Mouse (Mus musculus) intestine, embryonic 16.5 days (tissue): ENCODE measurements around the gene B4galnt3. TPM values are rescaled to one million over a fixed set of nuclear protein-coding genes. Genes with fewer than 3 reads are reported as not detected.
"Not testable (repeated sequence)": the region's sequence is repeated elsewhere in the genome, so short reads cannot be mapped to it uniquely, and the experiment has no call there.

ENCODE experiments used
- ATAC-seq: fragments of 200-750 bp; cut with Nextera tagmentation; 2 replicates; pipeline ENCODE4 v1.8.0; 2017; ENCODE audit warnings: moderate TSS enrichment, moderate library complexity
- H3K27ac ChIP-seq: fragments of 300-500 bp; sonication (generic); 2 replicates; pipeline ENCODE4 v1.5.1; 2014; ENCODE audit warnings: mild to moderate bottlenecking, low read length
- H3K27me3 ChIP-seq: fragments of 300-500 bp; sonication (generic); replicated peaks from 2 replicates; pipeline ENCODE4 v1.6.1; 2014; ENCODE audit warnings: low read length, control low read depth, mixed read lengths; ENCODE audit not compliant: control insufficient read depth, insufficient read depth
- H3K36me3 ChIP-seq: fragments of 300-500 bp; sonication (generic); 2 replicates; pipeline ENCODE4 v1.6.1; 2014; ENCODE audit warnings: low read length, control low read depth; ENCODE audit not compliant: control insufficient read depth, insufficient read depth
- H3K4me1 ChIP-seq: fragments of 300-500 bp; sonication (generic); 2 replicates; pipeline ENCODE4 v1.6.1; 2014; ENCODE audit warnings: low read length, control low read depth, mixed read lengths; ENCODE audit not compliant: control insufficient read depth, insufficient read depth
- H3K4me2 ChIP-seq: fragments of 300-500 bp; sonication (generic); 2 replicates; pipeline ENCODE4 v1.6.1; 2014; ENCODE audit warnings: low read depth, low read length, control low read depth
- H3K4me3 ChIP-seq: fragments of 300-500 bp; sonication (generic); 2 replicates; pipeline ENCODE4 v1.5.1; 2014; ENCODE audit warnings: mild to moderate bottlenecking, low read length
- H3K9ac ChIP-seq: fragments of 300-500 bp; sonication (generic); 2 replicates; pipeline ENCODE4 v1.6.1; 2014; ENCODE audit warnings: low read depth, low read length
- H3K9me3 ChIP-seq: fragments of 300-500 bp; sonication (generic); 2 replicates; pipeline ENCODE4 v1.6.1; 2016; ENCODE audit warnings: low read length, control low read depth; ENCODE audit not compliant: control insufficient read depth
- WGBS: fragments of 180-500 bp; shearing (Covaris S2); extraction: QIAGEN DNeasy Blood & Tissue Kit; methylation state at CpG from one replicate; pipeline ENCODE4 v1.1.7; 2014; 5-methylcytosine and 5-hydroxymethylcytosine counted together
- polyA plus RNA-seq: library from polyadenylated mRNA; unstranded; fragments of >200 nt; fragmentation: Nextera tagmentation; extraction: Ambion mirVana; gene quantifications from 2 replicates; pipeline ENCODE4 v1.2.1, GENCODE M21; 2015

B4galnt3 gene
- polyA plus RNA-seq, 1 experiment from 2014 or later, result 1.1 TPM

DNA sequence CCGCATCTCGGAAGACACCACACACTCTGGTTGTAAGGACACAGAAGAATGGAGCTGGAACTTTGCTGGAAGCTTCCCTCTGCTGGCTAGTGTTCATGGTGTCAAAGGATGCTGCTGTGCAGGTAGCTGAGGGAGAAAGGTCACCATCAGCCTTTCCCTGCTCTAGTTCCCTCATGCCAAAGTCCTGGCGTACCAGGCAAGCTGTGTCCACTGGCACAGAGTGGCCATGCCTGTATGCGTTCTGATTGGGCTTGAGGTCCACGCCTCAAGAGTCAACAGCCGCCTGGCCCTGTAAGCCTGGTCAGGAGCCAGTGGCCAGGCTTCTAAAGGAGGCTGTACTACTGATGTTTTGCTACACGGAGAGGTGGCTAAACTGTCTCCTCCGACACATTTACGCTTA lies 15.0 kb upstream of the B4galnt3 start:
- no peaks in the 10 kb centered on the region for H3K27me3 ChIP-seq
- H3K4me1 ChIP-seq, result peaks cover 2% of the 10 kb centered on the region; the same call in 1 of the 2 replicates
- H3K36me3 ChIP-seq, result no peaks in the 10 kb centered on the region
- H3K9ac ChIP-seq, result no peak overlapping the region
- H3K4me2 ChIP-seq, result no peak overlapping the region
- H3K27ac ChIP-seq, result no peak overlapping the region
- WGBS, result 67% methylated on average over 9 of the region's 9 CpGs
- H3K4me3 ChIP-seq, result no peak overlapping the region
- no peaks in the 10 kb centered on the region for H3K9me3 ChIP-seq
- ATAC-seq, result 0 out of 2 replicates have a peak, but pooled peaks have one; percentile 21

GRCm38 (mm10) chr6:120306859-120307594 lies 12.7 kb upstream of the B4galnt3 start:
- peaks cover 2% of the 10 kb centered on the region; the same call in 1 of the 2 replicates for H3K4me1 ChIP-seq
- 84% methylated on average over 3 of the region's 3 CpGs for WGBS
- no peaks in the 10 kb centered on the region for H3K27me3 ChIP-seq
- H3K27ac ChIP-seq, result no peak overlapping the region
- H3K9ac ChIP-seq, result no peak overlapping the region
- H3K9me3 ChIP-seq, result no peaks in the 10 kb centered on the region
- no peak overlapping the region for H3K4me3 ChIP-seq
- no peak for ATAC-seq
- no peak overlapping the region for H3K4me2 ChIP-seq
- no peaks in the 10 kb centered on the region for H3K36me3 ChIP-seq

GRCm38 (mm10) chr6:120302755-120303316 lies 8.5 kb upstream of the B4galnt3 start:
- H3K4me2 ChIP-seq, result no peak overlapping the region
- 26% methylated on average over 16 of the region's 16 CpGs for WGBS
- H3K9ac ChIP-seq, result no peak overlapping the region
- H3K4me1 ChIP-seq, result no peaks in the 10 kb centered on the region
- no peaks in the 10 kb centered on the region for H3K27me3 ChIP-seq
- H3K36me3 ChIP-seq, result no peaks in the 10 kb centered on the region
- H3K9me3 ChIP-seq, result no peaks in the 10 kb centered on the region
- no peak overlapping the region for H3K27ac ChIP-seq
- no peak overlapping the region for H3K4me3 ChIP-seq
- ATAC-seq, result no peak

DNA sequence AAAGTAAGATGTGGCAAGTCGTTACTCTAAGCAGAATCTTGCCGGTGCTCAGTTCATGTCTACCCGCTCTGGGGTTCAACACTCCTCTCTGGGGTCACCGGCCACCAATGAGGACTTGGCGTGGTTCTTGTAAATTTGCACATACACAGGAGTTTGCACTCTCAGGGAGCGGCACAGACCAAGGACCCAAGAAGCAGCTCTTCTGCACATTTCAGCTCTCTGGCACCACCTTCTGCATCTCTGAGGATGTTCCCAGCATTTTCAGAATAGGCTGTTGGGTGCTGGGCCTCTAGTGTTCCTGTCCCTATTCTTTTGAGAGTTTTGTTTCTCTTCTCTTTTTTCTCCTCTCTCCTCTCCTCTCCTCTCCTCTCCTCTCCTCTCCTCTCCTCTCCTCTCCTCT lies 6.8 kb upstream of the B4galnt3 start:
- WGBS, result 22% methylated on average over 6 of the region's 6 CpGs
- no peak overlapping the region for H3K27ac ChIP-seq
- H3K36me3 ChIP-seq, result no peaks in the 10 kb centered on the region
- H3K27me3 ChIP-seq, result no peaks in the 10 kb centered on the region
- peak; percentile 53; the same call in 1 of the 2 replicates for ATAC-seq
- H3K9me3 ChIP-seq, result no peaks in the 10 kb centered on the region
- H3K4me3 ChIP-seq, result no peak overlapping the region
- no peaks in the 10 kb centered on the region for H3K4me1 ChIP-seq
- no peak overlapping the region for H3K9ac ChIP-seq
- H3K4me2 ChIP-seq, result no peak overlapping the region

GRCm38 (mm10) chr6:120296589-120296988 lies 2.2 kb upstream of the B4galnt3 start:
- not testable (repeated sequence) for H3K4me1 ChIP-seq, H3K36me3 ChIP-seq, H3K4me3 ChIP-seq, H3K9me3 ChIP-seq, ATAC-seq, H3K27ac ChIP-seq, H3K27me3 ChIP-seq, H3K4me2 ChIP-seq, H3K9ac ChIP-seq
- WGBS, result 96% methylated on average over 2 of the region's 2 CpGs

GRCm38 (mm10) chr6:120294785-120295133 lies 400 bp upstream of the B4galnt3 start:
- H3K4me2 ChIP-seq, result peak overlapping the region; percentile 97
- H3K9ac ChIP-seq, result peak overlapping the region; percentile 73
- ATAC-seq, result peak; percentile 91
- no peaks in the 10 kb centered on the region for H3K36me3 ChIP-seq
- H3K27me3 ChIP-seq, result no peaks in the 10 kb centered on the region; the same call in 1 of the 2 replicates
- peaks cover 7% of the 10 kb centered on the region; the same call in 1 of the 2 replicates for H3K4me1 ChIP-seq
- 1% methylated on average over 15 of the region's 16 CpGs for WGBS
- H3K4me3 ChIP-seq, result peak overlapping the region; percentile 61
- H3K9me3 ChIP-seq, result no peaks in the 10 kb centered on the region
- peak overlapping the region; percentile 65 for H3K27ac ChIP-seq

- Histone ChIP-seq H3K9me3 (no peaks in the 10 kb centered on the region), H3K27me3 (no peaks in the 10 kb centered on the region; the same call in 1 of the 2 replicates), H3K9ac (no peak overlapping the region), H3K4me1 (peaks cover 7% of the 10 kb centered on the region; the same call in 1 of the 2 replicates), H3K4me2 (no peak overlapping the region), H3K4me3 (no peak overlapping the region), H3K36me3 (no peaks in the 10 kb centered on the region), H3K27ac (no peak overlapping the region)
- 91% methylated on average over 7 of the region's 7 CpGs for WGBS
- no peak for ATAC-seq
Observed at GRCm38 (mm10) chr6:120291396-120292009, 2.9 kb downstream of the B4galnt3 start.

- no peak overlapping the region for H3K27ac ChIP-seq
- H3K27me3 ChIP-seq, result no peaks in the 10 kb centered on the region; the same call in 1 of the 2 replicates
- no peak overlapping the region for H3K4me2 ChIP-seq
- no peaks in the 10 kb centered on the region for H3K36me3 ChIP-seq
- no peaks in the 10 kb centered on the region for H3K9me3 ChIP-seq
- 81% methylated on average over 4 of the region's 4 CpGs for WGBS
- no peak for ATAC-seq
- peaks cover 4% of the 10 kb centered on the region; the same call in 1 of the 2 replicates for H3K4me1 ChIP-seq
- no peak overlapping the region for H3K4me3 ChIP-seq
- no peak overlapping the region for H3K9ac ChIP-seq
Observed at GRCm38 (mm10) chr6:120289430-120289829, 4.9 kb downstream of the B4galnt3 start.

DNA sequence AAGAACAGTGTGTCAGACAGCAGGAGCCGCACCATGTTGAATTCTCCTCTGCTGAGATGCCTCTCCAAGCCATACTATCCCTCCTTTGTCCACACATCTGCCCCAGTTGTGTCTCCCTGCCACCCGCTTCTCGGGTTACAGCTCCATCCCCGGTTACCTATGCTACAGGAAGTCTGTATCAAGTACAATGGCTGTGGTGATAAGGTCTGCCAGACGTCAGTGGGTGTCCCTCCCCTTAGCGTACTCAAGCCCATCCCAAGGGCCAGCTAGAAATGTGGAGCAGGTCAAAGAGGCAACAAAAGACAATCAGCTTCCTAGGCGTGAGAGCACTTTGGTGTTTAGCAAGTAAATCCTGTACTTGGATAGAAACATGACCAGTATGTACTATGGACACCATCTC lies 5.8 kb downstream of the B4galnt3 start:
- Histone ChIP-seq H3K27ac (no peak overlapping the region), H3K27me3 (no peaks in the 10 kb centered on the region; the same call in 1 of the 2 replicates), H3K4me2 (no peak overlapping the region), H3K4me3 (no peak overlapping the region), H3K9me3 (no peaks in the 10 kb centered on the region), H3K36me3 (no peaks in the 10 kb centered on the region), H3K9ac (no peak overlapping the region), H3K4me1 (no peaks in the 10 kb centered on the region; the same call in 1 of the 2 replicates)
- ATAC-seq, result no peak
- 41% methylated on average over 7 of the region's 7 CpGs for WGBS
